Mouse (Mus musculus) megakaryocyte, embryonic 14.5 days (primary cell): ENCODE measurements around the gene Gm28043. TPM values are rescaled to one million over a fixed set of nuclear protein-coding genes. Genes with fewer than 3 reads are reported as not detected.
"Not testable (repeated sequence)": the region's sequence is repeated elsewhere in the genome, so short reads cannot be mapped to it uniquely, and the experiment has no call there.

Experiments used
- H3K27me3 ChIP-seq: replicated peaks from 2 replicates; pipeline ENCODE3; 2012; ENCODE audit warnings: inconsistent platforms
- H3K36me3 ChIP-seq: replicated peaks from 2 replicates; pipeline ENCODE3; 2012; ENCODE audit warnings: low read length, inconsistent platforms, mixed read lengths
- H3K4me1 ChIP-seq: 2 replicates; pipeline ENCODE4 v1.6.1; 2012; ENCODE audit warnings: inconsistent platforms
- H3K4me3 ChIP-seq: replicated peaks from 2 replicates; pipeline ENCODE3; 2012; ENCODE audit warnings: moderate library complexity, mild to moderate bottlenecking, inconsistent platforms
- H3K9me3 ChIP-seq: 2 replicates; pipeline ENCODE4 v1.6.1; 2012; ENCODE audit warnings: inconsistent platforms
- FLI1 ChIP-seq: IDR thresholded peaks from 2 replicates; pipeline ENCODE4 v1.6.1; 2012; ENCODE audit warnings: low read length, inconsistent platforms, mixed read lengths
- GATA1 ChIP-seq: IDR thresholded peaks from 3 replicates; pipeline ENCODE4 v1.6.1; 2012; ENCODE audit warnings: mixed read lengths, low read length, inconsistent platforms, borderline replicate concordance
- polyA plus RNA-seq: library from polyadenylated mRNA; stranded (reverse); fragments of >175 nt; gene quantifications from 2 replicates; pipeline ENCODE4 v1.2.3, GENCODE M21; 2012; ENCODE audit warnings: low replicate concordance; ENCODE audit not compliant: insufficient read depth

The Gm28043 gene
- polyA plus RNA-seq, 1 experiment = not detected

DNA sequence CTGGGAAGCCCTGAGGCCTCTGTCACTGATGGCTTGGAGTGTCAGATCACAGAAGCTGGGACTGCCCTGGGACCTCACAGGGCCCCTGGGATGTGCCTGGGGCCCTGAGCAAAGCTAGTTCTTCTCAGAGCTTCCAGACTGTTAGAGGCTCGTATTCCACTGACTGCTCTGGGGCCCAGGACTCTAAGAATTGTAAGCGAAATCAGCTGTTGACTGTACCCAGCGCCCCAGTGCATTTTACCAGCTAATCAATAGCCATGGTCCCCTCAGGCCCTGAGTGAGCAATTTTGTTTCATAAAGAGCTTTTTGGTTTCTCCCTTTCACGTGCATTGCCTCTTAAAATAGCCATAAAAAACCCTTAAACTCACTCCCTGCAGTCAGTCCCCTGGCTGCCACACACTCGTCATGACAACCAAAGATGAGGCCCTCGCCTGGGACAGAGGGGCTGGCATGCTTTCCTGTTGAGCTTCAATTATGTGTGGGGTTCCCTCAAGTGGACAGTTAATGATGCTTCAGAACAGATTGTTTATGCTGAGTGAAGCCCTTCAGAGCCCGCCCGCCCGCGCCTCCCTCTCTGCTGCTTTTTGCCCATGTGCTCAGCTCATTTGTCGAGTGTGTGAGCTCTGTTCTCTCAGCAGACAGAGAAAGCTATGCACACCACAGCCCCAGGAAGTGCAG is 25.3 kb upstream of the Gm28043 start:
- Histone ChIP-seq H3K27me3 (peaks cover 2% of the 10 kb centered on the region), H3K9me3 (no peaks in the 10 kb centered on the region), H3K4me1 (peaks cover 20% of the 10 kb centered on the region), H3K4me3 (no peak overlapping the region), H3K36me3 (peaks cover 27% of the 10 kb centered on the region)
- TF ChIP-seq FLI1 (no peak), GATA1 (no peak)

DNA sequence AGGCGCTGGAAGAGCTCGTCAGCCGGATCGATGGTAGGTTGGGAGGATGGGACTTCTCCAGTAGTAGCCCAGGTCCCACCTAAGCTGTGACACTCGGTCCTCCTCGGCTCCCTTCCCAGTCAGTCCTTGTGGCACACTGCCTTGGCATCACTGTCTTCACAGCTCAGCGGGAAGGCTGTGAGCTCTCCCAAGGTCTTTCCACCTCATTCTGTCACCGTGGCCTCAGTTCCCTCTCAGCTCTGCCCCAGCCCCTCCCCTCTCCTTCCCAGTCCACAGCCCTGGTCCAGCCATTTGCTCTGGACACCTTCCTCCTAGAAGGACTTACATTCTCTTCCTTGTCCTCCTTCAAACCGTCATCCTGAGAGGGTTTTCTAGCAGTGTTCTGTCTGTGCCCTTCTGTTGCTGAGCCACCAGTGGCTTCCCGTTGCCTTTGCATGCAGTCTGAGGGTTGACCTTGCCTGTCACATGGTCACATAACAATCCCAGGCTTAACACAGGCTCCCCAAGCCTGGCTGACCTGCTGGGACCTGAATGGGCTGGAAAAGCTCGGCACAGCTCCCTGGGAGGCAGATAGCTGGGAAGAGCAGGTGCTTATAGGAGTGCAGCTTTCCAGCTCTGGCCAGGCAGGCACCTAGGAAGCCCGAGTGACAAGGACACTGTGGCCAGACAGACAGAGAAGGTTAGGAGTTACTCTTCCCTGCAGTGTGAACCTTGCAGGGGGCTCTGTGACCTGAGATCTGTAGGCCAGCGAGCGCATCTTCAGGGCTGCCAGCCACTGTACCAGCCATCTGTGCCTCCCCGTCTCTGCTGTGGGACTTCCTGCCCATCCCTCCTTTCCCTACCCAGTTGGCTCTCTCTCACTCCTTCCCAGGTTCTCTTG is 18.5 kb upstream of the Gm28043 start:
- Histone ChIP-seq H3K36me3 (peaks cover 66% of the 10 kb centered on the region), H3K9me3 (no peaks in the 10 kb centered on the region), H3K27me3 (no peaks in the 10 kb centered on the region), H3K4me1 (peaks cover 7% of the 10 kb centered on the region; the same call in 1 of the 2 replicates), H3K4me3 (no peak overlapping the region)
- TF ChIP-seq FLI1 (no peak), GATA1 (no peak)

- no peaks in the 10 kb centered on the region for H3K9me3 ChIP-seq
- H3K36me3 ChIP-seq = peaks cover 64% of the 10 kb centered on the region
- H3K4me1 ChIP-seq = peaks cover 11% of the 10 kb centered on the region
These were observed 17.9 kb upstream of the Gm28043 start for GRCm38 (mm10) chr17:29596771-29597132.

GRCm38 (mm10) chr17:29599051-29599450 is 15.6 kb upstream of the Gm28043 start:
- Histone ChIP-seq H3K36me3 (peaks cover 65% of the 10 kb centered on the region), H3K4me1 (peaks cover 15% of the 10 kb centered on the region), H3K27me3 (no peaks in the 10 kb centered on the region), H3K9me3 (peaks cover 4% of the 10 kb centered on the region), H3K4me3 (no peak overlapping the region)
- TF ChIP-seq FLI1 = no peak
- TF ChIP-seq GATA1 = no peak

More at GRCm38 (mm10) chr17:29596771-29597132, 17.9 kb upstream of the Gm28043 start:
- Histone ChIP-seq H3K4me3 (no peak overlapping the region), H3K27me3 (no peaks in the 10 kb centered on the region)
- TF ChIP-seq FLI1 = no peak
- no peak for TF ChIP-seq GATA1

GRCm38 (mm10) chr17:29599537-29599936 is 15.1 kb upstream of the Gm28043 start:
- no peak for TF ChIP-seq FLI1
- TF ChIP-seq GATA1 = no peak
- peaks cover 4% of the 10 kb centered on the region for H3K9me3 ChIP-seq
- peaks cover 15% of the 10 kb centered on the region for H3K4me1 ChIP-seq
- H3K27me3 ChIP-seq = no peaks in the 10 kb centered on the region
- no peak overlapping the region for H3K4me3 ChIP-seq
- peaks cover 62% of the 10 kb centered on the region for H3K36me3 ChIP-seq

- Histone ChIP-seq H3K4me1 (peaks cover 27% of the 10 kb centered on the region), H3K4me3 (no peak overlapping the region), H3K9me3 (peaks cover 4% of the 10 kb centered on the region), H3K27me3 (no peaks in the 10 kb centered on the region), H3K36me3 (peaks cover 58% of the 10 kb centered on the region)
- no peak for TF ChIP-seq FLI1
- TF ChIP-seq GATA1 = no peak
These were observed 13.3 kb upstream of the Gm28043 start for GRCm38 (mm10) chr17:29601391-29601790.

DNA sequence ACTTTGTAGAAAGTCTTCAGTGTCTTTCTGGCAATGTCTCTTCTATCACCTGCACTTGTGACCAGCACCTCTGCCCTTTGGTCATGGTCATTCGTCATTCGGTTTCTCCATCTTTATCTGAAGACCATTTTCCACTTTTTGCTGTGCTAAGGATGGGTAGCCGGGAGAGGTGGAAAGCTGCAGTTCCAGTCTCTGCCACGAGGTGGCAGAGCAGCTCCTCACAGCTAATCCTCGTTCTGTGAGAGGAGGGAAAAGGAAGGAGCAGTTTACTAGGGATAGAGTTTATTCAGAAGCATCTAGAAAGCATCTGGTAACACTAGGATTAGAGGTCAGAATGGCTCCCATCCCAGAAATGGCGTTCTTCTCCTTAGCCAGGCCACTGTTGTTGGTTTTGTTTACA is 11.4 kb upstream of the Gm28043 start:
- peaks cover 49% of the 10 kb centered on the region for H3K36me3 ChIP-seq
- peaks cover 45% of the 10 kb centered on the region for H3K4me1 ChIP-seq
- H3K27me3 ChIP-seq = no peaks in the 10 kb centered on the region
- peaks cover 4% of the 10 kb centered on the region for H3K9me3 ChIP-seq
- TF ChIP-seq GATA1 (no peak), FLI1 (no peak)
- H3K4me3 ChIP-seq = no peak overlapping the region

- Histone ChIP-seq H3K4me3 (peak overlapping the region; percentile 53), H3K36me3 (peaks cover 16% of the 10 kb centered on the region), H3K4me1 (peaks cover 56% of the 10 kb centered on the region)
- H3K27me3 ChIP-seq, H3K9me3 ChIP-seq: not testable (repeated sequence)
These were observed 1.2 kb upstream of the Gm28043 start for GRCm38 (mm10) chr17:29613453-29613852.

- TF ChIP-seq FLI1 (no peak), GATA1 (no peak)
- H3K36me3 ChIP-seq = peaks cover 32% of the 10 kb centered on the region
- H3K4me1 ChIP-seq = peaks cover 56% of the 10 kb centered on the region
- no peaks in the 10 kb centered on the region for H3K9me3 ChIP-seq
- no peaks in the 10 kb centered on the region for H3K27me3 ChIP-seq
- peak overlapping the region; percentile 97 for H3K4me3 ChIP-seq
These were observed 412 bp downstream of the Gm28043 start for GRCm38 (mm10) chr17:29615024-29615551.

GRCm38 (mm10) chr17:29615616-29616015 is 940 bp downstream of the Gm28043 start:
- no peaks in the 10 kb centered on the region for H3K27me3 ChIP-seq
- peaks cover 56% of the 10 kb centered on the region for H3K4me1 ChIP-seq
- H3K4me3 ChIP-seq = peak overlapping the region; percentile 97
- TF ChIP-seq GATA1 (no peak), FLI1 (no peak)
- no peaks in the 10 kb centered on the region for H3K9me3 ChIP-seq
- peaks cover 33% of the 10 kb centered on the region for H3K36me3 ChIP-seq
